Mouse (Mus musculus) cerebellum, postnatal 36 days (tissue): ENCODE data around the gene Cnnm1.

ENCODE experiments used
- DNase-seq, 2 experiments: peaks; one replicate each; pipeline ENCODE4 v3.0.0; 2021 to 2022; ENCODE audit warnings: mixed read lengths in 2 of 2

Gene Cnnm1

DNA sequence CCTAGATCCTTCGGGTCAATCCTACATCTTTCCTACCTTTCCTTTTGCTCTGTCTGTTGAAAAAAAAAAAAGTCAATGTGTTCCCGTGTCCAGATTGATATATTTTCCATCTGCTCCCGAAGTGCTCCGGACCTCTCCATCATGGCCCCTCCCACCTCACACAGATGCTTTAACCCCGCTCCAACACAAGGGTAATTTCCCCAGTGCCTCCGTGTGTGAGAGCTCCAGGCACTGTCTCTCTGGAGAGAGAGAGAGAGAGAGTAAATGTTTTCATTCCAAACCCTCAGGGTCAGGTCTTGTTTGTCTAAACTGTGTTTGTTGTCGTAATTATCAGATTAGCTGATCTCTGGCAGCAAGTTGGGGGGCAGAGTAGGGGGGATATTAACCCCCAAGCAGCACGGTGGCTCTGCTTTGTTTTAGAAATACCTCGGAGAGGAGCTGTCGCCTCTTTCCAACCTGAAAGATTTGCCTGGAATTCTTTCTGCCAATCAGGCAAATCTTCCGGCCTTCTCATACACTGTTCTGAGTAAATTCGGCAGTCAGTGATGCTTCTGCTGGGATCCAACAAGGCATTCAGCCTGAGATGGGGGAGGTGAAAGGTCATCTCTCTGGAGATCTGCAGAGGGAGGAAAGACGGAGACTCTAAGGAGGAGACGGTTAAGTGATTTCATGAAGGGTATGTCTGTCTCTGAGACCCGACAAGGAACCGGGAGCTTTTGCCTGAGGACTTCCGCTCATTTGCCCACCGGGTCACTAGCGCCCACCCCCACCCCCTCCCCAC is 106.3 kb downstream of the Cnnm1 start:
- DNase-seq = no peak
